Mouse (Mus musculus) gastrocnemius, postnatal 4 days (tissue): ENCODE data around the gene Mr1. TPM values are rescaled to one million over a fixed set of nuclear protein-coding genes. Genes with fewer than 3 reads are reported as not detected.
A peak's percentile ranks its signal among the peaks of the same experiment; 100 is the strongest.
"Not testable (repeated sequence)": the region's sequence is repeated elsewhere in the genome, so short reads cannot be mapped to it uniquely, and the experiment has no call there.

Experiments used
- DNase-seq, 2 experiments: peaks; one replicate each; pipeline ENCODE4 v3.0.0; 2021 to 2022; ENCODE audit warnings: low spot score in 2 of 2, mixed read lengths in 2 of 2
- long read RNA-seq, 2 experiments: library from polyadenylated mRNA; stranded (forward); transcript quantifications; one replicate each; pipeline ENCODE4 v2.0.0; 2021
- total RNA-seq, 2 experiments: library from RNA; stranded (reverse); gene quantifications; 2 replicates each; pipeline ENCODE4 v1.2.3; 2021

Mr1 gene
- total RNA-seq, result 1 to 10 TPM; 9.6 to 9.9 TPM
- long read RNA-seq, experiment 1, transcript Mr1-201 (6 exons, 2,512 nt), result minor isoform, 6 of 19 reads
- long read RNA-seq, experiment 1, transcript Mr1-204 (6 exons, 2,949 nt), result major isoform, 7 of 19 reads
- long read RNA-seq, experiment 1, partial matches to known transcripts, result 1 of 19 reads
- long read RNA-seq, experiment 1, other reads (novel, unspliced or antisense), result 1 of 19 reads
- long read RNA-seq, experiment 2, transcript Mr1-201 (6 exons, 2,512 nt), result minor isoform, 5 of 16 reads
- long read RNA-seq, experiment 2, transcript Mr1-204 (6 exons, 2,949 nt), result major isoform, 7 of 16 reads
- long read RNA-seq, experiment 2, partial matches to known transcripts, result 1 of 16 reads
- long read RNA-seq, experiment 2, other reads (novel, unspliced or antisense), result 2 of 16 reads

DNA sequence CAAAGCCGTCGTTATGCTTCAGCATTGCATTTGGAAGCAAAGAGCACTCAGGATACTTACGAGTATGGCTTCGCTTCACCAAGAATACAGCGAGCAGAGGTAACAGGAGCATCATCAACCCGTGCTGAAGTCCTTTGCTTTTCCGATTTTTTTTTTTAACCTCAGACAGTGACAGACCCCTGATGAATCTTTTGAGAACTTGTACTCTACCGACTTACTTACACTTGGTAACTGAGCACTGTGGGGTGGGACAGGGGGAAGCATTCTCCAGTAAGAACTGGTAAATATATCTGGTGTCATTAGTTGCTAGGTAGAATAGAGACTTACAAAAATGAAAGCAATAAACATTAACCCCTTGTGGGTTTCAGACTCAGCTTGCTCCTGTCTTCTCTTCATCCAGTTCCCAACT lies at the start of gene Mr1:
TSS of gene Mr1 (minus strand) at position 243 of the 409 bp plus-strand sequence.
- peak in 1 of 2 experiments; percentile 23 for DNase-seq

DNA sequence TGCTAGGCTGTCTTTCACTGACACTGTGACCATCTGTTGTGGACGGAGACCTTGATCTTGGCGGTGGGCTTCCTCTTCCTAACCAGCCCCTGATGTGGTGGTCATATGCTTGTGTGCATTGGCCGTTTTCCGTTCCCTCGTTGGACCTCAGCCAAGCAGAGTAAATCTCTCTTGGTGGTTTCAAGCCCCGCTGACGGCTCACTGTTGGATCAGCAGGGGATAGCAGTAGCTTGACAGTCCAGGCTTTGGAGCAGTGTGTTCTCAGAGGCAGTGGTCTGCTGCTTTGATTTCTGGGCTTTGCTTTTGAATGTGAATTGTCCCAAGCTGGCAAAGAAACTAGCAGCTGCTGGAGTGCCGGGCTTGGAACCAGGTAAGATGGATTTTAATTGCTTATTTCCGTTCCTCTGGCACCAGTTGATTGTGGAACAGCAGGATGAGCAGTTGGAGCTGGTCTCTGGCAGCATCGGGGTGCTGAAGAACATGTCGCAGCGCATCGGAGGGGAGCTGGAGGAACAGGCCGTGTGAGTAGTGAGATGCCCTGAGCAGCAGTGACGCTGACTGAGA lies 46.3 kb upstream of the Mr1 start:
- peak in 1 of 2 experiments; percentile 12 for DNase-seq

DNA sequence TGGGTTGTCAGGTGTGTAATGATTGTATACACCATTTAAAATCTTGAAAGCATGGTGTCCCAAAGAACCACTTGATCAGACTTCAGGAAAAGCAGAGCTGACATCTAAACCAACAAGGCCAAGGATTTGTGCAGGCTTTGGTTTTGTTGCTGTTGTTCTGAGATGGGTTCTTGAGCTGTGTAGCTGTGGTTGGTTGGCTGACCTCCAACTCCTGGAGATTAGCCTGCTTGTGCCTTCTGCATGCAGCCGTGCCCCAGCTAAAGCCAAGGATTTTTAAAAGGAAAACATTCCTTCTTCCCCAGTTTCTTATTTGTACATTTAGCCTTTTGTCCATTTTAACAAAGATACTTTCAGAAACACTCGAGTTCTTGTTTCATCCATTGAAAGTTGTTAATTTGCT lies 45.1 kb upstream of the Mr1 start:
- no peak for DNase-seq

GRCm38 (mm10) chr1:155191219-155191618 lies 44.6 kb upstream of the Mr1 start:
- no peak for DNase-seq

- no peak for DNase-seq
Measured at GRCm38 (mm10) chr1:155188656-155189055, 42.0 kb upstream of the Mr1 start.

DNA sequence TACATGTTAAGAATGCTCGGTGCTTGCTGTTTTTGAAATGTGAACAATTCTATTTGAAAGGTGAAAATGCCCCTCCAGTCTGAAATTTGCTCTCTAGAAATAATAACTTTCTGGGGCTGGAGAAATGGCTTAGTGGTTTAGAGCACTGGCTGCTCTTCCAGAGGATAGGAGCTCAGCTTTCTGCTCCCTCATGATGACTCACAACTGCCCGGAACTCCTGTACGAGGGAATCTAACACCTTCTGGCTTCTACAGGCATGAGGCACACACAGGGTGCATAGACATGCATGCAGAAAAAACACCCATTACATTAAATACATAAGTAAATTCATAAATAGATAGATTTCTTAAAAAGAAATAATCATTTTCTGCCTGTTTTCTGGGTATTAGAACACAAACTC lies 37.6 kb upstream of the Mr1 start:
- DNase-seq, result no peak

GRCm38 (mm10) chr1:155178192-155178924 lies 31.7 kb upstream of the Mr1 start:
- no peak for DNase-seq

DNA sequence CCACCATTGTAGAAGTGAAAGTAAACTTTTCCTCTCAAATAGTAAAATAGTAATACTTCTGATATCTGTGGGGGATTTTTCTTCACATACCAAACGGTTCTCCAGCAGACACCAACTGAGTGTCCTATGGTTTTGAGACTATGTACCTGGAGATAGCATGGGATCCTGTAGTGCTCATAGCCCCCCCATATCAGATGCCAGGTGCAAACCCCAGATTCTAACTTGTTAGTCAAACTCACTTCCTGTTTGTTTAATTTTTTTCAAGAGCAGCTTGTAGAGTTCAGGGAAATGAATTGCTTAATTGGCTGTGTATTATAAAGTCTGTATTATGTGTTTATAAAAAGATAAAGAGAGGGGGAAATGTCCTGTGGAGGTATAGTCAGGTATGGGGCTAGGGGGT lies 27.8 kb upstream of the Mr1 start:
- no peak for DNase-seq

DNA sequence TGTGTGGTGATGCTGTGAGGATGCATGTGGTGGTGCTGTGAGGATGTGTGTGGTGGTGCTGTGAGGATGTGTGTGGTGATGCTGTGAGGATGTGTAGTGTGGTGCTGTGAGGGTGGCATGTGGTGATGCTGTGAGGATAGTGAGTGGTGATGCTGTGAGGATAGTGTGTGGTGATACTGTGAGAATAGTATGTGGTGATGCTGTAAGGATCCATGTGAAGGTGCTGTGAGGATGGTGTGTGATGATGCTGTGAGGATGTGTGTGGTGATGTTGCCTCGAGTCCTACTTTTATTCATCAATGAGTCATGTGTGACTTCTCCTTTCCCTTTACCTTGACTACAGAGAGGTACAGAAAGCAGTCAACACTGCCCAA lies 27.0 kb upstream of the Mr1 start:
- not testable (repeated sequence) for DNase-seq

DNA sequence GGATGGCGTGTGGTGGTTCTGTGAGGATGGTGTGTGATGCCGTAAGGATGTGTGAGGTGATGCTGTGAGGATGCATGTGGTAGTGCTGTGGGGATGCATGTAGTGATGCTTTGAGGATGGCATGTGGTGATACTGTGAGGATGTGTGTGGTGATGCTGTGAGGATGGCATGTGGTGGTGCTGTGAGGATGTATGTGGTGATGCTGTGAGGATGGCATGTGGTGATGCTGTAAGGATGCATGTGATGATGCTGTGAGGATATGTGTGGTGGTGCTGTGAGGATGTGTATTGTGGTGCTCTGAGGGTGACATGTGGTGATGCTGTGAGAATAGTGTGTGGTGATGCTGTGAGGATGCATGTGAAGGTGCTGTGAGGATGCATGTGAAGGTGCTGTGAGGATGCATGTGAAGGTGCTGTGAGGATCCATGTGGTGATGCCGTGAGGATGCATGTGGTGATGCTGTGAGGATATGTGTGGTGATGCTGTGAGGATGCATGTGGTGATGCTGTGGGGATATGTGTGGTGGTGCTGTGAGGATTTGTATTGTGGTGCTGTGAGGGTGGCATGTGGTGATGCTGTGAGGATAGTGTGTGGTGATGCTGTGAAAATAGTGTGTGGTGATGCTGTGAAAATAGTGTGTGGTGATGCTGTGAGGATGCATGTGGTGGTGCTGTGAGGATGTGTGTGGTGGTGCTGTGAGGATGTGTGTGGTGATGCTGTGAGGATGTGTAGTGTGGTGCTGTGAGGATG lies 26.5 kb upstream of the Mr1 start:
- DNase-seq, result no peak

GRCm38 (mm10) chr1:155169935-155170334 lies 23.3 kb upstream of the Mr1 start:
- no peak for DNase-seq

GRCm38 (mm10) chr1:155167453-155167852 lies 20.8 kb upstream of the Mr1 start:
- DNase-seq, result no peak

GRCm38 (mm10) chr1:155158970-155159484 lies 12.4 kb upstream of the Mr1 start:
- DNase-seq, result peak; percentile 46 to 71

DNA sequence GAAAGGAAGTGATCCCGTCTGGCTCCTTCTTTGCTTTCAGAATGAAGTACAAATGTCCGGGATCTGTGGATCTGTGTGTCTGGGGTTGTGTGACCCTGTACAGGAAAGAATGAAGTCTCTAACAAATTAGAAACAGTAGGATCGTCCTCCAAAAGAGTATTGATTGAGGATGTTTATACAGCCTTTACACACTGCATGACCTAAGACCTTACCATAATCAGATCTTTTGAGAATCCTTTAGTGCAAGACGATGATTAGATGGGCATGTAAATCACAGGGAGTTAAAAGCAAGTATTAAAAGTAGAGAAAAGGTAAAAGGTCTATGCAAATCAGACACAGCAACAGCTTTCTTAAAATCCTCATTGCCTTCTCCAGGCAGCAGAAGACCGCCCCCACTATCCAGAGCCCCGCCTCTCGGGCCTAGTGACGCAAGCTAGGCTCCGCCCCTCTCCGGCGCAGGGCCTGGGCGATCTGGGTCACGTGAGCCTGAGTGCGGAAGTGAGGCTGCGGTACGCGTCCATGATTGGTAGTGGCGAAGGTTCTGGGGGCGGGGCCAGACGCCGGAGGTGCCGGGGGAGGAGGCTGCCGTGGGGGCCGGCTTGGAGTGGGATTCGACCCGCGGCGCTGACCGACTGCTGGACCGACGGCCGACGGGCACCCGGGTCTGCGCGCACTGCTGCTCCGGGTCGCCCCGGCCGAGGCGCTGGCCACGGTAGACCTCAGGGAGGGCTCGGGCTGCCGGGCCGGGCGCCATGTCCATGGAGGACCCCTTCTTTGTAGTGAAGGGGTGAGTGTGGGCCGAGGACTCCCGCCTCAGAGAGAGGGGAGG lies 11.7 kb upstream of the Mr1 start, which contains the start of gene Stx6:
TSS of gene Stx6 (plus strand) at position 575 of the 829 bp plus-strand sequence.
- peak; percentile 96 to 99 for DNase-seq

GRCm38 (mm10) chr1:155153906-155154305 lies 7.3 kb upstream of the Mr1 start:
- DNase-seq, result no peak

DNA sequence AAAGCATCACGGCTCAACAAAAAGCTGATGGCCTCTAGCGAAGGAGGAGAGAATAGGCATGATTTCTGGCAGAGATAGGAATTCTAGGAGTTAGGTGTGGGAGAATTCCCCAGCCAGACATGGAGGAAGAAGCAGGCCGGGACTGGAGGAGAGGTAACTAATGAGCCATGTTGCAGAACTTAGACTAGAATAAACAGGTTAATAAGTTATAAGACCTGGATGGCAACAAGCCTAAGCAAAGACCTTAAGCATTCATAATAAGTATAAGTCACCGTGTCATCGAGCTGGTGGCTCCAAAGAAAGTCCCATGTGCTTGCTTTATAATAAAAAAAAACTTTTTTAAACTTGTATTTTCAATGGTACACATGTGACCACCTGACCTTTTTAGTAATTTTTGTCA lies 4.2 kb upstream of the Mr1 start:
- DNase-seq, result no peak

DNA sequence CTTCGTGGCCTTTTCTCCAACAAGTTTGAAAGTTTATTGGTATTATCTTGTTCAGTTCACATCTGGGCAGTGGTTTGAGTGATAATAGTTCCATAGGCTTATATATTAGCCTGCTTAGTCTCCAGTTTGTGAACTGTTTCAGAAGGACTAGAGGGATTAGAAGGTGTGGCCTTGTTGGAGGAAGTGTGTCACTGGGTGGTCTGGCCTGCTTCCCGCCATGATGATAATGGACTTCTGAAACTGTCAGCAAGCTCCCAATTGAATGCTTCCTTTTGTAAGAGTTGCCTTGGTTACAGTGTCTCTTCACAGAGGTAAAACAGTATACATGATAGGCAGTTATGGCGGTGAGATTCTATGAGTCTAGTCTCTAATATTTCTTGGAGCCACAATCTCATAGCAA lies 2.8 kb upstream of the Mr1 start:
- no peak for DNase-seq

DNA sequence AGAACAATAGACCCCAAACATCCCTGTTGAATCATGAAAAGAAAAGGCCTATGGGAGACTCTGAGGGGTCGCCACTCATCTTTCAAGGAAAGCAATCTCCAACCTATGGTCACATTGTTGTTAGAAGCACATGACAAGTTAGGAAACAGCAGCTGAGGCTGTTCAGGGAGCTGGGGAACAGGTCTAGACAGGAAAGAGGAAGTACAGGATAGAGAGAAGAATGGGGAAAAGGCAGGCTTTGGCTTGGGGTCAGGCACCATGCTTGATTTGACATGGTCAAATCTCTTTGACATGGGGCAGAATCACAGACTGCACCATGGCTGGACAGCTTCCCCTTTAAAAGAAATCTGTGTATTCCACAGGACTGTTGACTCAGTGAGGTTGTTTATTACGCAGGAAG lies 614 bp upstream of the Mr1 start:
- DNase-seq, result no peak

GRCm38 (mm10) chr1:155145620-155146019 lies 994 bp downstream of the Mr1 start:
- DNase-seq, result no peak

- DNase-seq, result peak in 1 of 2 experiments; percentile 32
Measured at GRCm38 (mm10) chr1:155140076-155140475, 6.5 kb downstream of the Mr1 start.
